Mouse (Mus musculus) neural tube, embryonic 11.5 days (tissue): ENCODE measurements around the gene Clcn6. TPM values are rescaled to one million over a fixed set of nuclear protein-coding genes. Genes with fewer than 3 reads are reported as not detected.

Experiments
- ATAC-seq: fragments of 200-750 bp; cut with Nextera tagmentation; 2 replicates; pipeline ENCODE4 v1.8.0; 2017; ENCODE audit warnings: moderate number of reproducible peaks, mild to moderate bottlenecking, moderate TSS enrichment, moderate library complexity; ENCODE audit not compliant: insufficient read depth, low FRiP score, low TSS enrichment
- DNase-seq: peaks from one replicate; pipeline ENCODE4 v3.0.0-alpha.2; 2015; ENCODE audit warnings: low spot score
- H3K27ac ChIP-seq: fragments of 300-500 bp; sonication (generic); 2 replicates; pipeline ENCODE4 v1.5.1; 2014; ENCODE audit warnings: low read depth, mild to moderate bottlenecking, low read length
- H3K27me3 ChIP-seq: fragments of 300-500 bp; sonication (generic); 2 replicates; pipeline ENCODE4 v1.6.1; 2014; ENCODE audit warnings: mild to moderate bottlenecking, low read length, mixed read lengths; ENCODE audit not compliant: control insufficient read depth, insufficient read depth
- H3K36me3 ChIP-seq: fragments of 300-500 bp; sonication (generic); 2 replicates; pipeline ENCODE4 v1.6.1; 2014; ENCODE audit warnings: mild to moderate bottlenecking, low read length, moderate library complexity, mixed read lengths; ENCODE audit not compliant: control insufficient read depth, insufficient read depth
- H3K4me1 ChIP-seq: fragments of 300-500 bp; sonication (generic); 2 replicates; pipeline ENCODE4 v1.6.1; 2014; ENCODE audit warnings: low read length, mixed read lengths; ENCODE audit not compliant: control insufficient read depth, insufficient read depth
- H3K4me2 ChIP-seq: fragments of 300-500 bp; sonication (generic); 2 replicates; pipeline ENCODE4 v1.6.1; 2014; ENCODE audit warnings: low read depth, mild to moderate bottlenecking, moderate library complexity
- H3K4me3 ChIP-seq: fragments of 300-500 bp; sonication (generic); 2 replicates; pipeline ENCODE4 v1.5.1; 2014; ENCODE audit warnings: low read depth, low read length
- H3K9ac ChIP-seq: fragments of 300-500 bp; sonication (generic); 2 replicates; pipeline ENCODE4 v1.6.1; 2014; ENCODE audit warnings: mild to moderate bottlenecking, low read length
- H3K9me3 ChIP-seq: fragments of 300-500 bp; sonication (generic); 2 replicates; pipeline ENCODE4 v1.6.1; 2016; ENCODE audit warnings: low read length; ENCODE audit not compliant: control insufficient read depth
- WGBS: fragments of 180-500 bp; shearing (Covaris S2); extraction: QIAGEN DNeasy Blood & Tissue Kit; methylation state at CpG from one replicate; pipeline ENCODE4 v1.1.7; 2014; 5-methylcytosine and 5-hydroxymethylcytosine counted together
- polyA plus RNA-seq: library from polyadenylated mRNA; unstranded; fragments of >200 nt; fragmentation: Nextera tagmentation; extraction: Ambion mirVana; gene quantifications from 2 replicates; pipeline ENCODE4 v1.2.1, GENCODE M21; 2014

The Clcn6 gene
- polyA plus RNA-seq, 1 experiment from 2014 or later, result 24.2 TPM

GRCm38 (mm10) chr4:148039254-148040028 is 820 bp upstream of the Clcn6 start:
- Histone ChIP-seq H3K36me3 (peaks cover 2% of the 10 kb centered on the region), H3K4me2 (peak overlapping the region; percentile 74), H3K4me3 (peak overlapping the region; percentile 60), H3K27ac (peak overlapping the region; percentile 60), H3K9ac (peak overlapping the region; percentile 50), H3K4me1 (peaks cover 20% of the 10 kb centered on the region), H3K27me3 (no peaks in the 10 kb centered on the region), H3K9me3 (no peaks in the 10 kb centered on the region)
- ATAC-seq, result no peak
- no peak for DNase-seq
- WGBS, result 25% methylated on average over 19 of the region's 19 CpGs

DNA sequence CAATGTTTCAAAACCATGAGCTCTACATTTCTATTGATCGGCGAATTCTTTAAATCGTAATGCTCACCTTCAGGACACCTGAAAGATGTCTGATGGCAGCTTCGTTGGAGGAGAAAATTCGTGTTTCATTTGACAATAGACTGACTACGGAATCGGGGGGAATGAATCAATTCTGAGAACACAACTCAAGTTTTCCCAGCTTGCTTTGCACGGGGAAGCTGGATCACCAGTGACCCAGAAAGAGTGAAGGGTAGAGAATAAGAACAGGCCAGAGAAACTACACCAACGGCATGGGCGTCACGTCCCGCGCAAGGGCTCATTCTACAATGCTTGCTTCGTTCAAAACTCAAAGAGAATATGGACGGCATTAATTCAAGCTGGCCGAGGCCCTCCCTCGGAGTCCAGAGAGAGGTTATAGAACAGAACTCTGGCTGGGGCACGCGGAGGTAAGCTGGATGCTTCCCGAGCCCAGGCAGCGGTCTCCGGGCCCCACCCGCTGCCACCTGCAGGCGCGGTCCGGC is 482 bp downstream of the Clcn6 start:
- DNase-seq, result no peak
- peak overlapping the region; percentile 77 for H3K4me2 ChIP-seq
- peak overlapping the region; percentile 60 for H3K4me3 ChIP-seq
- H3K27ac ChIP-seq, result no peak overlapping the region; the same call in 1 of the 2 replicates
- no peaks in the 10 kb centered on the region for H3K27me3 ChIP-seq
- H3K9ac ChIP-seq, result peak overlapping the region; percentile 60
- ATAC-seq, result no peak
- H3K9me3 ChIP-seq, result no peaks in the 10 kb centered on the region
- no peaks in the 10 kb centered on the region for H3K36me3 ChIP-seq
- WGBS, result 8% methylated on average over 26 of the region's 26 CpGs
- H3K4me1 ChIP-seq, result peaks cover 20% of the 10 kb centered on the region

GRCm38 (mm10) chr4:148035440-148035839 is 3.2 kb downstream of the Clcn6 start:
- 86% methylated on average over 3 of the region's 3 CpGs for WGBS
- no peaks in the 10 kb centered on the region for H3K36me3 ChIP-seq

GRCm38 (mm10) chr4:148033858-148034410 is 4.7 kb downstream of the Clcn6 start:
- H3K4me2 ChIP-seq, result no peak overlapping the region
- H3K27me3 ChIP-seq, result no peaks in the 10 kb centered on the region
- DNase-seq (no peak), ATAC-seq (no peak)
- no peak overlapping the region for H3K4me3 ChIP-seq
- H3K9ac ChIP-seq, result no peak overlapping the region
- H3K4me1 ChIP-seq, result peaks cover 6% of the 10 kb centered on the region
- no peaks in the 10 kb centered on the region for H3K36me3 ChIP-seq
- no peaks in the 10 kb centered on the region for H3K9me3 ChIP-seq
- 64% methylated on average over 7 of the region's 7 CpGs for WGBS
- no peak overlapping the region for H3K27ac ChIP-seq

More at GRCm38 (mm10) chr4:148035440-148035839, 3.2 kb downstream of the Clcn6 start:
- no peaks in the 10 kb centered on the region for H3K27me3 ChIP-seq
- no peak overlapping the region for H3K9ac ChIP-seq
- no peak overlapping the region for H3K27ac ChIP-seq
- no peaks in the 10 kb centered on the region for H3K9me3 ChIP-seq
- H3K4me1 ChIP-seq, result peaks cover 9% of the 10 kb centered on the region
- DNase-seq (no peak), ATAC-seq (no peak)
- no peak overlapping the region for H3K4me2 ChIP-seq
- H3K4me3 ChIP-seq, result no peak overlapping the region

DNA sequence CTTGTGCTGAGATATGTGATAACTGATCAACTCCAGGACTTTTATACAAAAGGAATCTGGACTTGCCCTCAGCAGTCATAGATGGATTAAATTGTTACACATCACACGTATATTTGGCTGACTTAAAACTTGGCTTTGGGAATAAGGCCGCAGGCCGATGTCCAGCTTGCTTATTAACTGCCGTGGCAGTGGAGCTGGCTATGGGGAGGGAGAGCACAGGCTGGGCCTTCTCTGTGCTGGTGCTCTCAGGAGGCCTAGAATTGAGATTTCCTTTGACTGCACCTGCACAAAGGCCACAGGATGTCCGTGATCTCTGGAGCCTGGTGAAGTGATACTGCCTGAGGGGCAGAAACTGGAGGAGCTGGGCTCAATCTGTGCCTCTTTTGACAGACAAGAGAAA is 8.1 kb downstream of the Clcn6 start:
- H3K27me3 ChIP-seq, result no peaks in the 10 kb centered on the region
- H3K9ac ChIP-seq, result no peak overlapping the region
- H3K36me3 ChIP-seq, result peaks cover 3% of the 10 kb centered on the region
- no peak overlapping the region for H3K4me3 ChIP-seq
- no peaks in the 10 kb centered on the region for H3K4me1 ChIP-seq
- H3K27ac ChIP-seq, result no peak overlapping the region
- DNase-seq (no peak), ATAC-seq (no peak)
- H3K9me3 ChIP-seq, result no peaks in the 10 kb centered on the region
- 86% methylated on average over 5 of the region's 5 CpGs for WGBS
- no peak overlapping the region for H3K4me2 ChIP-seq

DNA sequence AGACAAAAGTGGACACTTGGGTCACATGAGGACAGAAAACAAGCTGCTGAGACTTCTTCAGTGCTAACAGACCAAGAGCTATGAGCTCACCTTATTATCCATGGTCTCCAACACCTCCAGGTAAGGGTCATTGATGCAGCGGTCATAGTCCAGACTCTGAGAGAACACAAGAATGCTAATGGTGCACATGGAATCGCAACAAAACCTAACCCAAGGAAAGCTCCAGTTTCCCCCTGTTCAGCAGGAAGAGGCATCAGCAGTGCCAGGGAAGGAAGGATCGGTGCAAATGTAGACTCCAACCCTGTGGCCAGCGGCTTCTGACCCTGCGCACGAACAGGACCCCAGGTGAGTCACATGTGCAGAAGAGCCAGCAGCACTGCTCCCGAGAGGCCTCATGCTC is 9.3 kb downstream of the Clcn6 start:
- ATAC-seq (no peak), DNase-seq (no peak)
- Histone ChIP-seq H3K27me3 (no peaks in the 10 kb centered on the region), H3K36me3 (peaks cover 12% of the 10 kb centered on the region), H3K9me3 (no peaks in the 10 kb centered on the region), H3K27ac (no peak overlapping the region), H3K4me1 (no peaks in the 10 kb centered on the region), H3K4me3 (no peak overlapping the region), H3K9ac (no peak overlapping the region), H3K4me2 (no peak overlapping the region)
- whole genome bisulfite sequencing, result 98% methylated on average over 7 of the region's 7 CpGs

GRCm38 (mm10) chr4:148024003-148024402 is 14.6 kb downstream of the Clcn6 start:
- H3K36me3 ChIP-seq, result peaks cover 36% of the 10 kb centered on the region

DNA sequence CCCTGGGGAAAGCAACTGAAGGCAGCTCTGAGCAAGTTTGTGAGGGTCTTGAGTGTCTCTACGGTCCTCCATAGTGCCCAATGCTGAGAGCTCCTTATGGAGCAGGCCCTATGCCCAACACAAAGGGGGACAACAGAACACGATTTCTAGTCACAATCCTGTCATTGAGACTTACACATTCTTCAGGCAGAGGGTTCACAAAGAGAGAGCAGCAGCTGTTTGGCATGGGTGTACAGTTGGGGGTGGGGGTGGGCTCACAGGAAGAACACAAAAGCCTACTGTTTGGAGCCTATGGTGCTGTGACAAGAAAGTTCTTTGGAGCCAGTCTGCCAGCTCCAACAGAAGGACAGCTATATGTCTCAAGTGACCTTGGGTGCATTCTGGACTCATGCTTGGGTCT is 20.2 kb downstream of the Clcn6 start:
- Histone ChIP-seq H3K36me3 (peaks cover 44% of the 10 kb centered on the region), H3K4me3 (no peak overlapping the region), H3K4me2 (no peak overlapping the region), H3K27ac (peak overlapping the region; percentile 60; the same call in 1 of the 2 replicates), H3K9ac (no peak overlapping the region), H3K4me1 (no peaks in the 10 kb centered on the region), H3K27me3 (no peaks in the 10 kb centered on the region), H3K9me3 (no peaks in the 10 kb centered on the region)
- DNase-seq (no peak), ATAC-seq (peak; percentile 70)
- WGBS, result 80% methylated on average over 2 of the region's 2 CpGs

More at GRCm38 (mm10) chr4:148024003-148024402, 14.6 kb downstream of the Clcn6 start:
- H3K4me1 ChIP-seq, result no peaks in the 10 kb centered on the region
- no peak overlapping the region for H3K4me3 ChIP-seq
- 96% methylated on average over 3 of the region's 3 CpGs for WGBS
- H3K9ac ChIP-seq, result no peak overlapping the region
- H3K27me3 ChIP-seq, result no peaks in the 10 kb centered on the region
- ATAC-seq, result no peak
- no peak for DNase-seq
- no peaks in the 10 kb centered on the region for H3K9me3 ChIP-seq
- no peak overlapping the region for H3K27ac ChIP-seq
- H3K4me2 ChIP-seq, result no peak overlapping the region

DNA sequence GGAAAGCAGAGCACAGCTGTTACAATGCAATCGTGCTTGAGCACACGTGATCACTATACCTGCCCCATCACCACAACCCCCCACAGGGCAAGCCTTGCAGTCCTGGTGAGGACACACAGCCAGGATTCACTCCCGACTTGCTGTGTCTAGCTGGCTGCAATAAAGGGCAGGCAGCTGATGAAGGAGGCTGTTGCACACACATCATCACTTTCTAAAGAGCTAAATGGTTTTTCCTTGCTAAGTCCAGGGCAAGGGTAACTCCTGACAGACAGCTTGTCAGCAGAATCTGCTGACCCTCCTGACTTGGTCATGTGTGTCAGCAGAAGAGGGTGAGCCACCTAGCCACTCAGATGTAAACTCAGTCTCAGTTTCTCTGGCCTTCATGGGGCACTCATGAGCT is 21.6 kb downstream of the Clcn6 start:
- WGBS, result 77% methylated on average over 3 of the region's 3 CpGs
- Histone ChIP-seq H3K9ac (no peak overlapping the region), H3K27me3 (no peaks in the 10 kb centered on the region), H3K36me3 (peaks cover 47% of the 10 kb centered on the region), H3K4me2 (no peak overlapping the region), H3K9me3 (no peaks in the 10 kb centered on the region), H3K4me3 (no peak overlapping the region), H3K4me1 (no peaks in the 10 kb centered on the region), H3K27ac (no peak overlapping the region)
- ATAC-seq (no peak), DNase-seq (no peak)
